Mouse (Mus musculus) fat pad, adult 2 months (tissue): ENCODE measurements around the gene Hoxc11.

Experiments
- DNase-seq: peaks from one replicate; pipeline ENCODE4 v3.0.0-alpha.2; 2011; ENCODE audit warnings: low read depth, low spot score; ENCODE audit errors: extremely low read depth

The Hoxc11 gene

GRCm38 (mm10) chr15:102954192-102955006 is at the start of gene Hoxc11:
Gene Hoxc11 (plus strand): TSS chr15:102954427.
- no peak for DNase-seq

GRCm38 (mm10) chr15:102904946-102905345 is 49.3 kb upstream of the Hoxc11 start:
- DNase-seq: no peak

GRCm38 (mm10) chr15:102909536-102909935 is 44.7 kb upstream of the Hoxc11 start:
- no peak for DNase-seq

GRCm38 (mm10) chr15:102910038-102910437 is 44.2 kb upstream of the Hoxc11 start:
- DNase-seq: no peak

- no peak for DNase-seq
These were observed 43.6 kb upstream of the Hoxc11 start for GRCm38 (mm10) chr15:102910496-102911095.

- DNase-seq: no peak
These were observed 41.1 kb upstream of the Hoxc11 start for GRCm38 (mm10) chr15:102913038-102913585.

GRCm38 (mm10) chr15:102917972-102918572 is 36.2 kb upstream of the Hoxc11 start:
- DNase-seq: no peak

GRCm38 (mm10) chr15:102918611-102919265 is 35.5 kb upstream of the Hoxc11 start:
- no peak for DNase-seq

GRCm38 (mm10) chr15:102919336-102920180 is 34.7 kb upstream of the Hoxc11 start:
- no peak for DNase-seq

GRCm38 (mm10) chr15:102920619-102921018 is 33.6 kb upstream of the Hoxc11 start:
- no peak for DNase-seq

- DNase-seq: no peak
These were observed 32.9 kb upstream of the Hoxc11 start, which contains the start of gene Hoxc13 for GRCm38 (mm10) chr15:102921053-102922011. Gene Hoxc13 (plus strand): TSS chr15:102921103.

GRCm38 (mm10) chr15:102922012-102922362 is 32.2 kb upstream of the Hoxc11 start:
- no peak for DNase-seq

- no peak for DNase-seq
These were observed 31.4 kb upstream of the Hoxc11 start for GRCm38 (mm10) chr15:102922636-102923500.

- DNase-seq: no peak
These were observed 27.1 kb upstream of the Hoxc11 start for GRCm38 (mm10) chr15:102927032-102927645.

GRCm38 (mm10) chr15:102931706-102932358 is 22.4 kb upstream of the Hoxc11 start:
- no peak for DNase-seq

GRCm38 (mm10) chr15:102934438-102934837 is 19.8 kb upstream of the Hoxc11 start:
- no peak for DNase-seq

GRCm38 (mm10) chr15:102934897-102935296 is 19.3 kb upstream of the Hoxc11 start:
- DNase-seq: no peak
